Comparison of ENCODE assay signal across 8 mouse cellular contexts in genomic region chr11:23007166-23007480, GRCm38 (mm10). TPM values are rescaled to one million over a fixed set of nuclear protein-coding genes. Genes with fewer than 3 reads are reported as not detected.
DNase-seq lines count a peak whose midpoint lies in the region; ATAC-seq and TF ChIP-seq lines count a peak whose summit lies in the region.

No protein-coding gene starts in this region.

- no peak for TF ChIP-seq CTCF in kidney, postnatal 0 days (IDR thresholded peaks at IDR 0.05; ENCODE audit: low read depth)
- no peak for TF ChIP-seq CTCF in midbrain, postnatal 0 days (IDR thresholded peaks at IDR 0.05)

- H3K9ac ChIP-seq in kidney, postnatal 0 days (ENCODE audit: low read depth, low read length): peak overlapping the region; percentile 62; the same call in 1 of the 2 replicates
- H3K9ac ChIP-seq in hindbrain, embryonic 16.5 days (ENCODE audit: low read depth, low read length): peak overlapping the region; percentile 64
- H3K9ac ChIP-seq in midbrain, postnatal 0 days (replicated peaks; ENCODE audit: low read length, poor library complexity, severe bottlenecking): peak overlapping the region; percentile 65

- 4% methylated on average over 6 of the region's 6 CpGs for WGBS in kidney, postnatal 0 days
- 2% methylated on average over 6 of the region's 6 CpGs for WGBS in hindbrain, embryonic 16.5 days
- 4% methylated on average over 6 of the region's 6 CpGs for WGBS in midbrain, postnatal 0 days

- H3K4me3 ChIP-seq in kidney, postnatal 0 days (replicated peaks; ENCODE audit: low read depth, low read length): peak overlapping the region; percentile 63
- H3K4me3 ChIP-seq in hindbrain, embryonic 16.5 days (ENCODE audit: low read length): peak overlapping the region; percentile 64
- H3K4me3 ChIP-seq in midbrain, postnatal 0 days (ENCODE audit: low read depth, low read length): peak overlapping the region; percentile 65

- no peak; the same call in 1 of the 2 replicates for ATAC-seq in kidney, postnatal 0 days (replicated peaks; ENCODE audit: low FRiP score, low read depth)
- no peak for ATAC-seq in hindbrain, embryonic 16.5 days
- peak; percentile 28 for ATAC-seq in midbrain, postnatal 0 days (ENCODE audit: low FRiP score)

- H3K27ac ChIP-seq in kidney, postnatal 0 days: 0 out of 2 replicates have a peak overlapping the region, but pooled peaks have one; percentile 86
- H3K27ac ChIP-seq in hindbrain, embryonic 16.5 days (ENCODE audit: low read depth, low read length): peak overlapping the region; percentile 97
- H3K27ac ChIP-seq in midbrain, postnatal 0 days (ENCODE audit: low read depth, low read length): peak overlapping the region; percentile 94

- no peaks in the 10 kb centered on the region for H3K9me3 ChIP-seq in kidney, postnatal 0 days (replicated peaks; ENCODE audit: low read length)
- H3K9me3 ChIP-seq in hindbrain, embryonic 16.5 days (ENCODE audit: control insufficient read depth, low read length): no peaks in the 10 kb centered on the region
- no peaks in the 10 kb centered on the region for H3K9me3 ChIP-seq in midbrain, postnatal 0 days (ENCODE audit: low read length)

- peaks cover 24% of the 10 kb centered on the region for H3K36me3 ChIP-seq in kidney, postnatal 0 days (ENCODE audit: insufficient read depth, low read length)
- H3K36me3 ChIP-seq in hindbrain, embryonic 16.5 days (ENCODE audit: control insufficient read depth, insufficient read depth, low read length): peaks cover 24% of the 10 kb centered on the region
- H3K36me3 ChIP-seq in midbrain, postnatal 0 days (ENCODE audit: insufficient read depth, low read length): peaks cover 17% of the 10 kb centered on the region

- DNase-seq in kidney, postnatal 0 days (ENCODE audit: low spot score): peak; percentile 29
- DNase-seq in kidney, adult 11 months: no peak
- peak; percentile 37 for DNase-seq in c-Kit-negative CD71-positive TER-119-positive erythroid progenitor cells, embryonic 14.5 days (ENCODE audit: low read depth, low spot score)
- DNase-seq in midbrain, postnatal 0 days (ENCODE audit: low spot score): no peak
- DNase-seq in adrenal gland, postnatal 4 days (ENCODE audit: low spot score in 2 of 2): no peak
- DNase-seq in embryo, embryonic 10.5 days (ENCODE audit: low spot score): no peak
- DNase-seq in cerebellum, adult 9-10 months: no peak

- no peaks in the 10 kb centered on the region for H3K27me3 ChIP-seq in kidney, postnatal 0 days (ENCODE audit: insufficient read depth, low read length)
- no peaks in the 10 kb centered on the region for H3K27me3 ChIP-seq in hindbrain, embryonic 16.5 days (replicated peaks; ENCODE audit: control insufficient read depth, insufficient read depth, low read length)
- no peaks in the 10 kb centered on the region for H3K27me3 ChIP-seq in midbrain, postnatal 0 days (ENCODE audit: insufficient read depth, low read length)

- H3K4me2 ChIP-seq in kidney, postnatal 0 days (ENCODE audit: low read length): peak overlapping the region; percentile 82
- H3K4me2 ChIP-seq in hindbrain, embryonic 16.5 days (ENCODE audit: low read length): peak overlapping the region; percentile 90
- peak overlapping the region; percentile 68 for H3K4me2 ChIP-seq in midbrain, postnatal 0 days (ENCODE audit: low read depth, low read length, poor library complexity, severe bottlenecking)

- 0 out of 2 replicates have a peak, but pooled peaks cover 4% of the 10 kb centered on the region for H3K4me1 ChIP-seq in kidney, postnatal 0 days (replicated peaks; ENCODE audit: insufficient read depth, low read length)
- no peaks in the 10 kb centered on the region; the same call in 1 of the 2 replicates for H3K4me1 ChIP-seq in hindbrain, embryonic 16.5 days (ENCODE audit: control insufficient read depth, insufficient read depth, low read depth, low read length)
- H3K4me1 ChIP-seq in midbrain, postnatal 0 days (ENCODE audit: insufficient read depth, low read length): no peaks in the 10 kb centered on the region

RNA-seq across cellular contexts. Expression of gene Fam161a, which starts 0.2 kb away (rescaled TPM):
- 4.0 and 4.3 TPM in 2 replicates for polyA plus RNA-seq in kidney, postnatal 0 days (2015; fragmentation: Nextera tagmentation; extraction: Ambion mirVana)
- 4.6 and 5.7 TPM in 2 replicates for polyA plus RNA-seq in hindbrain, embryonic 16.5 days (2015; fragmentation: Nextera tagmentation; extraction: Ambion mirVana)
- 4.6 and 5.4 TPM in 2 replicates for total RNA-seq in midbrain, postnatal 0 days (2014; rRNA removed)
- 4.2 and 6.1 TPM in 2 replicates for polyA plus RNA-seq in midbrain, postnatal 0 days (2015; fragmentation: Nextera tagmentation; extraction: Ambion mirVana)
- 10 to 100 TPM; 20.6 to 22.5 TPM for total RNA-seq in adrenal gland, postnatal 4 days (2021)

RNA-seq across cellular contexts. Expression of gene Cct4, which starts 16.8 kb away (rescaled TPM):
- polyA plus RNA-seq in kidney, postnatal 0 days (2015; fragmentation: Nextera tagmentation; extraction: Ambion mirVana): 223 and 238 TPM in 2 replicates
- 263 and 273 TPM in 2 replicates for polyA plus RNA-seq in hindbrain, embryonic 16.5 days (2015; fragmentation: Nextera tagmentation; extraction: Ambion mirVana)
- total RNA-seq in midbrain, postnatal 0 days (2014; rRNA removed): 139 and 213 TPM in 2 replicates
- 227 and 230 TPM in 2 replicates for polyA plus RNA-seq in midbrain, postnatal 0 days (2015; fragmentation: Nextera tagmentation; extraction: Ambion mirVana)
- total RNA-seq in adrenal gland, postnatal 4 days (2021): 100 to 1,000 TPM; 193 to 196 TPM

RNA-seq across cellular contexts. Expression of gene Commd1, which starts 24.9 kb away (rescaled TPM):
- 390 and 427 TPM in 2 replicates for polyA plus RNA-seq in kidney, postnatal 0 days (2015; fragmentation: Nextera tagmentation; extraction: Ambion mirVana)
- 236 and 237 TPM in 2 replicates for polyA plus RNA-seq in hindbrain, embryonic 16.5 days (2015; fragmentation: Nextera tagmentation; extraction: Ambion mirVana)
- total RNA-seq in midbrain, postnatal 0 days (2014; rRNA removed): 20.3 and 23.5 TPM in 2 replicates
- 218 and 221 TPM in 2 replicates for polyA plus RNA-seq in midbrain, postnatal 0 days (2015; fragmentation: Nextera tagmentation; extraction: Ambion mirVana)
- 100 to 1,000 TPM; 110 to 113 TPM for total RNA-seq in adrenal gland, postnatal 4 days (2021)

RNA-seq across cellular contexts. Expression of gene Gm28048, which starts 25.2 kb away (rescaled TPM):
- 34.8 and 36.5 TPM in 2 replicates for polyA plus RNA-seq in kidney, postnatal 0 days (2015; fragmentation: Nextera tagmentation; extraction: Ambion mirVana)
- polyA plus RNA-seq in hindbrain, embryonic 16.5 days (2015; fragmentation: Nextera tagmentation; extraction: Ambion mirVana): 5.4 TPM in 2 replicates
- total RNA-seq in midbrain, postnatal 0 days (2014; rRNA removed): 2.5 TPM in 1 of 2 replicates, not detected in the other
- polyA plus RNA-seq in midbrain, postnatal 0 days (2015; fragmentation: Nextera tagmentation; extraction: Ambion mirVana): 2.7 and 3.3 TPM in 2 replicates
- 10 to 100 TPM; 45.7 to 50.1 TPM for total RNA-seq in adrenal gland, postnatal 4 days (2021)

RNA-seq across cellular contexts. Expression of gene Zrsr1, which starts 35.3 kb away (rescaled TPM):
- polyA plus RNA-seq in kidney, postnatal 0 days (2015; fragmentation: Nextera tagmentation; extraction: Ambion mirVana): 3.4 and 3.7 TPM in 2 replicates
- polyA plus RNA-seq in hindbrain, embryonic 16.5 days (2015; fragmentation: Nextera tagmentation; extraction: Ambion mirVana): 7.8 and 9.7 TPM in 2 replicates
- total RNA-seq in midbrain, postnatal 0 days (2014; rRNA removed): 21.2 and 23.6 TPM in 2 replicates
- polyA plus RNA-seq in midbrain, postnatal 0 days (2015; fragmentation: Nextera tagmentation; extraction: Ambion mirVana): 7.1 and 8.4 TPM in 2 replicates
- total RNA-seq in adrenal gland, postnatal 4 days (2021): 10 to 100 TPM; 20.6 to 21.9 TPM

Comparison
In these comparisons a context has a peak if more than half of its experiments do, and no peak if none do; other contexts are left out.
1. DNase-seq: peak in kidney, postnatal 0 days (single experiment) and c-Kit-negative CD71-positive TER-119-positive erythroid progenitor cells, embryonic 14.5 days (single experiment); none in kidney, adult 11 months (single experiment), midbrain, postnatal 0 days (single experiment), adrenal gland, postnatal 4 days (0 of 2), embryo, embryonic 10.5 days (single experiment) and cerebellum, adult 9-10 months (single experiment).
2. Peak in every context shown above with its lines, with median percentiles within 50 percentile points of each other: H3K27ac ChIP-seq, H3K4me2 ChIP-seq, H3K4me3 ChIP-seq and H3K9ac ChIP-seq.